Mouse (Mus musculus): ENCODE results near the gene Gm16253. TPM values are rescaled to one million over a fixed set of nuclear protein-coding genes. Genes with fewer than 3 reads are reported as not detected.

Gm16253 gene
- total and polyA plus RNA-seq, 2 experiments from 2014 or later: 0.52 TPM; not detected in 1

DNA sequence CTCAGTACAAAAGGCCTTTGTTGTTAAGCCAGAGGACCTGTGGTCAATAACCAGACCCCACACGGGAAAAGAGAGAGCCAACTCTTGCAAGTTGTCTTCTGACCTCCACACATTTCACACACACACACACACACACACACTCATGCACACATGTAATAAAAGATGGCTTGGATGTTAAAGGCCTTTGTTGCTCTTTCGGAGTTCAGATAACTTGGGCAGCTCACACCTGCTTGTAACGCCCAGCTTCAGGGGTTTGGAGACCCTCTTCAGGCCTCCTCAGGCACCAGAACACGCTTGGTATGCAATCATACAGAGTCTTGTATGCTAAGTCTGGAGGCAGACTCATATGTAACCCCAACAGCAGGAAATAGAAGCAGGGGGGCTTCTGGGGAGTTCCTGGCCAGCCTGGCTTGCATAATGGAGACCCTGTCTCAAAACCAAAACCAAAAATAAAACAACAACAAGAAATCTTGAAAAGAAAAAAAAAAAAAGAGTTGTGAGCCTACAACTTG, 2.5 kb downstream of the Gm16253 start:
- Histone ChIP-seq H3K36me3 (ENCODE audit: insufficient read depth, low read length) (no peaks in the 10 kb centered on the region), H3K4me1 (ENCODE audit: insufficient read depth, low read length) (0 out of 2 replicates have a peak, but pooled peaks cover 3% of the 10 kb centered on the region), H3K4me2 (ENCODE audit: low read depth, low read length, poor library complexity, severe bottlenecking) (no peak overlapping the region), H3K27me3 (ENCODE audit: insufficient read depth, low read length) (no peaks in the 10 kb centered on the region), H3K4me3 (ENCODE audit: low read depth, low read length) (no peak overlapping the region), H3K27ac (ENCODE audit: low read depth, low read length) (no peak overlapping the region), H3K9me3 (ENCODE audit: low read length) (no peaks in the 10 kb centered on the region), H3K9ac (replicated peaks; ENCODE audit: low read length, poor library complexity, severe bottlenecking) (no peak overlapping the region)
- 78% methylated on average over 4 of the region's 4 CpGs for WGBS
- no peak for TF ChIP-seq CTCF (IDR thresholded peaks at IDR 0.05)
- no peak for ATAC-seq (ENCODE audit: low FRiP score)
- no peak for DNase-seq (ENCODE audit: low spot score)

DNA sequence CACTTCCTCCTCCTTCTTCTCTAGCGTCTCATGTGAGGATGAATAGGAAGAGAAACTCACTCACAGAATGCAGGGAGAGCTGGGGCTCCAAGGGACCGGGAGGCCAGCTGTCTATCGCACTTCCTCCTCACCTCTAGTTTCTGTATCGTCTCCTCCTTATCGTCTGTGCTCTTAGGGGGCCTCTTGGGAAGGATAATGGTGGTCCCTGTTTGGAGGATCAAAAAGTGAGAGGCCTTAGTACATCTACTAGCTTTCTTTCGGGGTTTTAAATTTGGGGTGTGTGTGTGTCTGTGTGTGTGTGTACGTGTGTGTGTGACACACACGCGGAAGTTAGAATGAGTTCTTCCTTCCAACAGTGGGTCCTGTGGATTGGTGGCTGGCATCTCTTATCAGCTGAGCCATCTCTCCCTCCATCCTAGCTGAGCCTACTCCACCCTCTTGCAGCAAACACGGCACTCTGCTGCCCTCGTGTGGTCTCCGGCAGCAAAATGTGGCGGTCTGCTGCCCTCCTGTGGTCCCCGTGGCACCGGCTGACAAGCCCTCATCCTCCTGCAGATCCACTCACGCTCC, 3.2 kb downstream of the Gm16253 start:
- peak overlapping the region; percentile 55 for H3K9ac ChIP-seq (replicated peaks; ENCODE audit: low read length, poor library complexity, severe bottlenecking)
- WGBS: 13% methylated on average over 16 of the region's 16 CpGs
- ATAC-seq (ENCODE audit: low FRiP score) (peak; percentile 71), DNase-seq (ENCODE audit: low spot score) (peak; percentile 91)
- peak overlapping the region; percentile 25 for H3K4me3 ChIP-seq (ENCODE audit: low read depth, low read length)
- 0 out of 2 replicates have a peak, but pooled peaks cover 3% of the 10 kb centered on the region for H3K4me1 ChIP-seq (ENCODE audit: insufficient read depth, low read length)
- no peaks in the 10 kb centered on the region for H3K36me3 ChIP-seq (ENCODE audit: insufficient read depth, low read length)
- no peaks in the 10 kb centered on the region for H3K9me3 ChIP-seq (ENCODE audit: low read length)
- peak overlapping the region; percentile 52 for H3K4me2 ChIP-seq (ENCODE audit: low read depth, low read length, poor library complexity, severe bottlenecking)
- TF ChIP-seq CTCF (IDR thresholded peaks at IDR 0.05): peak; percentile 100
- no peaks in the 10 kb centered on the region for H3K27me3 ChIP-seq (ENCODE audit: insufficient read depth, low read length)
- H3K27ac ChIP-seq (ENCODE audit: low read depth, low read length): 0 out of 2 replicates have a peak overlapping the region, but pooled peaks have one; percentile 51

DNA sequence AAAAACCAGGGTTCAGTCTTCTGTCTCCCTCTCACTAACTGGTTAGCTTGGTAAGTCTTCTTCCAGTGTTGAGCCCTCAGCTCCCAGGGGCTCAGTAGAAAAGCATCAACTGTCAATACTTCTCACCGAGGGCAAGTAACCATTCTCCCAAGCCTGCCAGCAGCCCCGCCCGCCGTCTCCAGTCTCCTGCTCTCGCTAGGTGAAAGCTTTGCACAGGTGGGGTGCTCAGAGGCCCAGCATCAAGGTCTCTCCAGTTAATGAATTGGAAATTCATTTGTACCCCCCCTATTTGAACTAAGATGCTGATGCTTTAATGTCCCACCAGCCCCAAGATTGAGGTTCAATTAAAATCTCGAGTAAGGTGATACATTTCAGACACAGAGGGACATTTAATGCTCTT, 4.4 kb downstream of the Gm16253 start:
- Histone ChIP-seq H3K4me1 (ENCODE audit: insufficient read depth, low read length) (0 out of 2 replicates have a peak, but pooled peaks cover 3% of the 10 kb centered on the region), H3K9me3 (ENCODE audit: low read length) (no peaks in the 10 kb centered on the region), H3K36me3 (ENCODE audit: insufficient read depth, low read length) (no peaks in the 10 kb centered on the region), H3K4me2 (ENCODE audit: low read depth, low read length, poor library complexity, severe bottlenecking) (no peak overlapping the region), H3K9ac (replicated peaks; ENCODE audit: low read length, poor library complexity, severe bottlenecking) (no peak overlapping the region; the same call in 1 of the 2 replicates), H3K4me3 (ENCODE audit: low read depth, low read length) (no peak overlapping the region), H3K27me3 (ENCODE audit: insufficient read depth, low read length) (no peaks in the 10 kb centered on the region), H3K27ac (ENCODE audit: low read depth, low read length) (0 out of 2 replicates have a peak overlapping the region, but pooled peaks have one; percentile 51)
- WGBS: 56% methylated on average over 6 of the region's 6 CpGs
- ATAC-seq (ENCODE audit: low FRiP score) (no peak), DNase-seq (ENCODE audit: low spot score) (no peak)
- no peak for TF ChIP-seq CTCF (IDR thresholded peaks at IDR 0.05)

DNA sequence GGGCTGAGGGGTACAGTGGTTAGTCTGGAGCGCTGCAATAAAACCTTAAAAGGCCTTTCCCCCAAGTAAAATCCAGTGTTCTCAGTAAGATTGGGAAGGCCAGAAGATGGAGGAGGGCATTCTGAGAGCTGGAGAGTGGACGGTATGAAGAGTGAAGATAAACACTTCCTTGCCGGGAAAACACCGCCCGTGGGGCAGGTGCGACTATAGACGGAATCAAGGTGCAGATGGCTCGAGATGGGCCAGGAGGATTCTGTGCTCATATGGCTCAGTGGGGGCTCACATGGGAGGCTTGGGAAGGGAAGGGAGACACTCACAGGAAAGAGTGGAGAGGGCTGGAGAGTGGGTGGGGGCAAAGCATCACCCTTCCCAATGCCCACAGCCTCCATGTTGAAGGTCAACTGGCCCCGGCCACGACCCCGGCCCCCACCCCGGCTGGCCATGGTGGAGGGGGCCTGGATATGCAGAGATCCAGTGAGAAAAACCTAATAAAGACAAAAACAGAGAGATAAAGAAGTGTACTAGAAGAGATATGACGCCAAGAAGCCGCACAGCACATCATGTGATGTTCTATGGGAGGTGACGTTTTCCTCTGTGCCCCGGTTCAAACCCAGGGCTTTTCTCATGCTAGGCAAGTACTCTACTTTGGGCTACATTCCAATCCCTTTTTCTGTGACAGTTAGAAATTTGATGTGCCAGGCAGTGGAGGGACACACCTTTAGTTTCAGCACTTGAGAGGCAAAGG, 5.2 kb downstream of the Gm16253 start:
- no peaks in the 10 kb centered on the region for H3K36me3 ChIP-seq (ENCODE audit: insufficient read depth, low read length)
- no peak overlapping the region for H3K9ac ChIP-seq (replicated peaks; ENCODE audit: low read length, poor library complexity, severe bottlenecking)
- no peak overlapping the region for H3K4me3 ChIP-seq (ENCODE audit: low read depth, low read length)
- no peak overlapping the region for H3K27ac ChIP-seq (ENCODE audit: low read depth, low read length)
- no peak overlapping the region for H3K4me2 ChIP-seq (ENCODE audit: low read depth, low read length, poor library complexity, severe bottlenecking)
- 0 out of 2 replicates have a peak, but pooled peaks cover 3% of the 10 kb centered on the region for H3K4me1 ChIP-seq (ENCODE audit: insufficient read depth, low read length)
- TF ChIP-seq CTCF (IDR thresholded peaks at IDR 0.05): no peak
- no peaks in the 10 kb centered on the region for H3K9me3 ChIP-seq (ENCODE audit: low read length)
- DNase-seq (ENCODE audit: low spot score) (no peak), ATAC-seq (ENCODE audit: low FRiP score) (no peak)
- WGBS: 87% methylated on average over 16 of the region's 16 CpGs
- H3K27me3 ChIP-seq (ENCODE audit: insufficient read depth, low read length): no peaks in the 10 kb centered on the region

DNA sequence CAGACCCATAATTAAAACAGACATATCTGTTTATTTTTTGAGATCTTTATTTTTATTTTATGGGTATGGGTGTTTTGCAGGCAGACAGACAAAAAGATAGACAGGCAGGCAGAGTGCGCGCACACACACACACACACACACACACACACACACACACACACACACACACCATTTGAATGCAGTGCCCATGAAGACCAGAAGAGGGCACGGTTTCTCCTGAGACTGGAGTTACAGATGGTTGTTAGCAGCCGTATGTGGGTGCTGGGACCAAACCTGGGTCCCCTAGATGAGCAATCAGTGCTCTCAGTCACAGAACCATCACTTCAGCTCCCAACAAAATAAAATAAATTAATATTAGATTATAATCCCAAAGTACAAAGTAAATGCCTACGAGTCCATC, 6.6 kb downstream of the Gm16253 start:
- no peak for ATAC-seq (ENCODE audit: low FRiP score)
- TF ChIP-seq CTCF (IDR thresholded peaks at IDR 0.05): peak; percentile 33
- Histone ChIP-seq H3K4me3 (ENCODE audit: low read depth, low read length) (no peak overlapping the region), H3K9me3 (ENCODE audit: low read length) (no peaks in the 10 kb centered on the region), H3K4me1 (ENCODE audit: insufficient read depth, low read length) (0 out of 2 replicates have a peak, but pooled peaks cover 3% of the 10 kb centered on the region), H3K27me3 (ENCODE audit: insufficient read depth, low read length) (no peaks in the 10 kb centered on the region), H3K27ac (ENCODE audit: low read depth, low read length) (no peak overlapping the region), H3K4me2 (ENCODE audit: low read depth, low read length, poor library complexity, severe bottlenecking) (no peak overlapping the region), H3K36me3 (ENCODE audit: insufficient read depth, low read length) (no peaks in the 10 kb centered on the region), H3K9ac (replicated peaks; ENCODE audit: low read length, poor library complexity, severe bottlenecking) (no peak overlapping the region)
- 95% methylated on average over 5 of the region's 5 CpGs for WGBS
- no peak for DNase-seq (ENCODE audit: low spot score)

DNA sequence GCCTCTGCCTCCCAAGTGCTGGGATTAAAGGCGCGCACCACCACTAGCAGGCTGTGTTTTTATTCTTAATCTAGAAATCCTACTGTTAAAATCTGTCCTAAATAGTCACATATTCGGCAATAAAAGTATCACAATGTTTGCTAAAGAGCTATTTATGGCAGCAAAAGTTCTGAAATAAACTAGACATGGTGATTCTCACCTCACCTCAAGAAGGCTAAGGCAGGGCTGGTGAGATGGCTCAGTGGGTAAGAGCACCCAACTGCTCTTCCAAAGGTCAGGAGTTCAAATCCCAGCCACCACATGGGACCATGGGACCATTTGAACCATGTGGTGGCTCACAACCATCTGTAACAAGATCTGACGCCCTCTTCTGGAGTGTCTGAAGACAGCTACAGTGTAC, 13.9 kb downstream of the Gm16253 start:
- no peak overlapping the region for H3K27ac ChIP-seq (ENCODE audit: low read depth, low read length)
- H3K4me2 ChIP-seq (ENCODE audit: low read depth, low read length, poor library complexity, severe bottlenecking): no peak overlapping the region
- H3K4me3 ChIP-seq (ENCODE audit: low read depth, low read length): no peak overlapping the region
- H3K36me3 ChIP-seq (ENCODE audit: insufficient read depth, low read length): no peaks in the 10 kb centered on the region
- H3K9me3 ChIP-seq (ENCODE audit: low read length): no peaks in the 10 kb centered on the region
- whole genome bisulfite sequencing: 83% methylated on average over 4 of the region's 4 CpGs
- H3K27me3 ChIP-seq (ENCODE audit: insufficient read depth, low read length): no peaks in the 10 kb centered on the region
- H3K4me1 ChIP-seq (ENCODE audit: insufficient read depth, low read length): peaks cover 3% of the 10 kb centered on the region; the same call in 1 of the 2 replicates
- no peak for TF ChIP-seq CTCF (IDR thresholded peaks at IDR 0.05)
- H3K9ac ChIP-seq (replicated peaks; ENCODE audit: low read length, poor library complexity, severe bottlenecking): no peak overlapping the region
- DNase-seq (ENCODE audit: low spot score): no peak
- ATAC-seq (ENCODE audit: low FRiP score): no peak
